Mouse (Mus musculus): Measurements from ENCODE around the gene Anapc16. TPM values are rescaled to one million over a fixed set of nuclear protein-coding genes. Genes with fewer than 3 reads are reported as not detected.

The Anapc16 gene
- total RNA-seq, 2 experiments from 2014 or later, result 60.2 to 60.8 TPM

DNA sequence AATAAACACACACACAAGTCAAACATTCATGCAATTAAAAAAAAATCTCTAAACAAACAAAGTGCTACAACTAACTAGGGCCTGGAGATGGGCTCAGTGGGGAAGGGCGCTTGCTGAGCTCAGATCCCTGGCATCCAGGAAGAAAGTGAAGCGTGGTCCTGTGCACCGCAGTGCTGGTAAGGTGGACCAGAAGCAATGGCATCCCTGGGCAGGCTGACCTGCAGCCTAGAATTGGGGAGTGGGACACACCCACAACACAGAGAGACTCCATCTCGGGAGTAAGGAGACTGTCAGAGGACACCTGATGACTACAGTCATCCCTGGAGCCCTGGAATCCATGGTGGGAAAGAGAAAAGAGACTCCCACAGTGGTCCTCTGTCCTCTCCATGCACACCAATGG lies 29.5 kb downstream of the Anapc16 start:
- intact Hi-C loops (cut with DNase I), result no loop called here
- no peak for DNase-seq

DNA sequence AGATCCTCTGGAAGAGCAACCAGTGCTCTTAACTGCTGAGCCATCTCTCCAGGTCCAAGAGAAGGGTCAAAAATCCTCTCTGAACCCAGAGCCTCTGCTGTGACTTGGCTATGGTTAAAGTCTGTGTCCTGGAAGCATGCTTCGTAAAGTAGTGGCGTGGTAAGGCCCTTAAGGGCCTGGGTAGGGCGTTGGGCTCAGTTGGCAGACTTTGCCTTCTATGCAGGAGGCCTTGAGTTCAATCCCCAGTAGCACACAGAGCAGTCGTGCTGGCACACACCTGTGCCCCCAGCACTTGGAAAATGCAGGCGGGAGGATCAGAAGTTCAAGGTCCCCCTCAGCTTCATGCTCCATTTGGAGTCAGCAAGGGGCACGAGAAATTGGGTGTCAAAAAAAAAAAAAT lies 29.9 kb downstream of the Anapc16 start:
- no peak for DNase-seq
- intact Hi-C loops (cut with DNase I), result no loop called here

DNA sequence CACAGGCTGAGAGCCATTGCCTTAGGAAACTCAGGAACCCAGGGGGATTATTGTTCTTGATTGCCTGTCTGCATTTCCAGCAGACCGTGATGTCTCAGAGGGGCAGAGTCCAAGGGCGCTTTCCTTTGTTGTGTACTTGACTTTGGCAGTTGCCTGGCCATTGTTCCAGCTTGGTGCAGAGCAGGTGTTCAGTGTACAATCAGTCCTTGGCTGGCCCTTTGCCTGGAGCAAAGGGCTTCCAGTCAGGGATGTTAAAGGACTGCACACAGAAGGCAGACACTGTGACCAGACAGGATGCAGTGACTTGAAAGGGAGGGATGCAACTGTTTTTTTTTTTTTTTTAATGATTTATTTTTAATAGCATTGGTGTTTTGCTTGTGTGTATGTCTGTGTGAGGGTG lies 30.4 kb downstream of the Anapc16 start:
- no peak for DNase-seq
- intact Hi-C loops (cut with DNase I), result no loop called here

DNA sequence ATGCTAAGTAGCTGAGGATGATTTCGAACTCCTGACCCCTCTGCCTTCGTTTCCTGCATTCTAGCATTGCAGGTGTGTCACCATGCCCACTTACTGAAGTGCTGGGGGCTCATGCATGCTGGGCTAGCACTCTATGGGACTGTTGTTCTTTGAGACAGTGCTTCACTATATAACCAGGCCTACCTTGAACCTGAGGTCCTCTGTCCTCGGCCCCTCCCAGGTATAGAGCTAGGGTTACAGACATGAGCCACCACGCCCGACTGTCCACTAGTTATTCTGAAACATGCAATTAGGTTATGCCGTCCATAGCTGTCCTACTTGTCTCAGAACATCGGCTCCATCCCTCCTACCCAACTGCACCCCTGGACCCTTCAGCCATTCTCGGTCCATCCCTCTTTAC lies 31.1 kb downstream of the Anapc16 start:
- intact Hi-C loops (cut with DNase I), result no loop called here
- DNase-seq, result no peak

DNA sequence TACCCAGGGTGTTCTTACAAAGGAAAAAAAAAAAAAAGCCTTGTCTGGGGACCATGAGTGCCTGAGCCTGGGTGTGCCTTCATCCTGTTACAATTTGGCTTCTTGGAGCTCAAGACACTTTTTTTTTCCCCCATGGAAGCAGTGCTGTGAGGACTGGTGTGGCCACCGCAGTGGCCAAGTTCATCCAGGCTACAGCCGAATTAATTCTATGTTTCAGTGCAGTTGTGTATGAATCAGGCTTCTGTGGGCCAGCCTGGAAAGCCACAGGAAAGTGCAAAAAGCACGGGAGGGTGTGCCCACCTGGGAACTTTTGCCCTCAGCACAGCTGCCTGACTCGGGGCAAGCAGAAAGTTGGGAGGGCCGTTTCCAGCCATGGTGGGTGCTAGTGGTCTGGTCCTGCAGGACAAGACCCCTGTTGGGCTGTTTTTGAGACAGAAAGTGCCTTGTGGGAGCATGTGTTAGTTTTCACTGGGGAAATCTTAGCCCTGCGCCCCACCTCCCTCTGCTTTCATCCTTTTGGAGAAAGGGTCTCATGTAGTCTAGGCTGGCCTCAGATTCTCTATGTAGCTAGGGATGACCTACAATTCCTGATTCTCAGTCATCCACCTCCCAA lies 32.4 kb downstream of the Anapc16 start:
- no peak for DNase-seq
- intact Hi-C loops (cut with DNase I), result no loop called here

DNA sequence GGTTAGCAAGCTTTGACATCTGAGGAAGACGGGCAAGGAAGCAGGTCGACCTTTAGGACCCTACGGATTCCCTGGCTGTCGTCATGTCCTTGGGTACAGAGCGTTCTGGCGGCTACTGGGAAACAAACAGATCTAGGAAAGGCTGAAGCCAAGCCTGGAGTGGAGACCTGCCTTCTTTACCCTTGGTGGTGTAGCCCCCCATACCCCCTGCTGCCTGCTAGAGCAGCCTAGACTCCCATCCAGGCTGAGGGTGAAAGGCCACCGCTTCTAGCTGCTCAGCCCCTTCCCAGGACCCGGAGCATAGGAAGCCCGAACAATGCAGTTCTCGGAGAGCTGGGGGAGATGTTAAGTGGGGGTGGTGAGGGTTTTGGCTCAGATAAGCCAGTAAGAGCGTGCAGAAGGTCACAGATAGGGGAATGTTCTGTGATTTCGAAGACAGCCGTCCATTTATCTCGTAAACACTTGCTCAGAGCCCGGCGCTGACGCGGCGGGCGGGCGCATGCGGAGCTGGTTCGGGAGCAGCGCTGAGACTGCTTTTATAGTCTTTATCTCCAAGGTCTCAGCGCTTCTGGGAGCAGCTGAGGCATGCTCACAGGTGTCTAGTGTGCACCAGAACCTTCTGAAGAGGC lies 33.0 kb downstream of the Anapc16 start:
- intact Hi-C loops (cut with DNase I), result no loop called here
- DNase-seq, result peak; percentile 65

GRCm38 (mm10) chr10:59967309-59967942 lies 35.5 kb downstream of the Anapc16 start:
- no peak for DNase-seq
- intact Hi-C loops (cut with DNase I), result no loop called here

DNA sequence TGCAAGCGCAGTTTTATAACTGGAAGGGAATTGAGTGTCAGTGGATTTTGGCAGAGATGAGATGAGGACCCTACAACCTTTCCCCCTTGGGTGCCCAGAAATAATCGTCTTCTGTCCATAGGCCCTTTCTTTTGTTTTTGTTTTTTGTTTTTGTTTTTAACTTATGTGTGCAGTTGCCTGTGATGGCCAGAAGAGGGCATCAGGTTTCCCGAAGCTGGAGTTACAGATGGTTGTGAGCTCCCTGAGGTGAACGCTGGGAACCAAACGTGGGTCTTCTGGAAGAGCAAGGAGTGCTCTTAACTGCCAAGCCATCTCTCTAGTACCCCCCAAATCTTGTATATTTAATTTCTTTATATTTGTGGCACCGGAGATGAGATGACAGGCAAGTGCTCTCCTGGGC lies 36.2 kb downstream of the Anapc16 start:
- no peak for DNase-seq
- intact Hi-C loops (cut with DNase I), result no loop called here

DNA sequence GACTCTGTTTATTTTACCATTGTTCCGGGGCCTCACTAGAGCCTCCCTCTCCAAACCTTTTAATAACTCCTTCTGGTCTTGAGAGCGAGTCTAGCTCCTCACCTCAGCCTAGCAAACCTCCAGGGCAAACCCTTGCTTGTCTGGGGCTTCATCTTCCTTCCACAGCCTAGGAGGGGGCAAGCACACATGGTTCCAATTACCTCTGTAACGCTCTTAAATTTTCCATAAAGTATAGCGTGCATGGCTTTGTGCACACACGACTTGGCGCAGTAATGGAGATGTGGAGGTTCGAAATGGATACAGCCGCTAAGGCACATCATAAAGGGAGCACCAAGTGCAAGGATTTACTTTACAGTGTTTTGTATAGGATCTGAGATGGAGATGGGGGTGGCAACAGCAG lies 37.1 kb downstream of the Anapc16 start:
- DNase-seq, result no peak
- intact Hi-C loops (cut with DNase I), result no loop called here

- intact Hi-C loops (cut with DNase I), result no loop called here
- DNase-seq, result no peak
Measured at GRCm38 (mm10) chr10:59965362-59965695, 37.6 kb downstream of the Anapc16 start.

DNA sequence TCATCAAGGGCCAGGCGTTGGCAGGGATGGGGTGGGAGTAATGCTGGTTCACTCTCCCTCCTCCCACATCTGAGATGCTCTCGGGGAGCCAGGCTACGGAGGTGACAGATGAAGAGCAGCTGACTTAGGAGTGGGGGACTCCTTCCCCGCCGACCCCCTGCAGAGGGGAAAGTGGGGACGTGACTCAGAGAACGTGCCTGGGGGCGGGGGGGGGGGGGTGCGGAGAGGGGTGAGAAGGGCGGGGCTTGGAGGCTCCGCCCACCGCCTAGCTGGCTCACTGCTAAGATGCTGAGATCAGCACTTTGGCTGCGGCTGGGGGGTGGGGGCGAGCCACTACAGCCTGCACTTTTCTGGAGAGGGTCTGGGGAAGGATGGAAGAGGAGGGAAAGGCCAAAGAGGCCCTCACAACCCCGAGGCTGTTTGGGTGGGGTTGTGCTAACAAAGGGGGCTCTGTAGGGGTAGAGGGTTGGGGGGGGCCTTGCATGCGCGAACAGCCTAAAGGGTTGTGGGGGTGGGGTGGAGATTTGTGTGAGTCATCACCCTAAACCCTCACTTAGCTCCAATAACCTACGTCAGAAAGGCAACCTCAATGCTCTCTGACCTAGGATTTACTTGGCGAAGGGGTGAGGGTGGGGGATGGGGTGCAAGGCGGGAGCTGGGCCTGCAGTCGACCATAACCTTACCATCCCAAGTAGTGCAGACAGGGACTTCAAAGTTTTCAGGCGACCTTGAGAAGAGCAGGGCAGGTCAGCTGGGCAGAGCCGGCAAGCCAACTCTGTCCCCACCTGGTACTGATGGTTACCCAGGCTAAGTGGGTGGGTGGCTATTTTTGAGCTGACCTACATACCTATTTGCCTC lies 38.2 kb downstream of the Anapc16 start:
- intact Hi-C loops (cut with DNase I), result no loop called here
- peak; percentile 67 for DNase-seq

DNA sequence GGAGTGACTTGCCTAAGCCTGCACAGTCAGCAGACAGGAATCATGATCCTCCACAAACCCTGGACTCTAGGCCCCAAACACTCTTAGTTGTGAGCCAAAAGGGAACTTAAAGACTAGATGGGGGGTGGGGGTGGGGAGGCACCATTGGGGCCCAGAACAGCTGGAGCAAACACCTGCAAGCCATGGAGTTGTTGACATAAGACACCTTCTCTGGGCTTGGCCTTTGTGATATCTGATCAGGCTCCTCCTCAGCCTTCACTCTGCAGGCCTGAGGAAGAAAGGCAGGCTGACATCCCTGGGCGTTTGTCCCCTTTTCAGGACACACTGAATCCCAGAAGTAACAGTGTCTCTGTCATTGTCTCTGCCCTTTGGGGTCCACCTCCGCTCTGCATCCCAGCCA lies 39.3 kb downstream of the Anapc16 start:
- intact Hi-C loops (cut with DNase I), result no loop called here
- DNase-seq, result no peak

DNA sequence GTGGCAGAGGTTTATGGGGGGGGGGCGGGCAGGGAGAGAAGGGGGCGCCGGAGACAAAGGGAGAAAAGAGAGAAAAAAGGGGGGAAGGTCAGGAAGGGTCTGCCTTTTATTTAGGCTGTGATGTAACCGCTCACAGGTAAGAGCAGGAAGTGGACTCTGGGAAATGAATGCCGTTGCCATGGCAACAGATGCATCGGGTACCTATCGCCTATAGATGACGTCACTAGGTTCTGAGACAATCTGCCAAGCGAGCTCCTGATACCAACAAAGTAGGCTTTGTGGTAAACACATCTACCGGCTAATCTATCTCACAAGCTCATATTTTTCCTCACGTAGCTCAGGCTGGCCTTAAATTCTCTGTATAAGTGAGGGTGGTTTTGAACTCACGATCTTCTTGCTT lies 43.4 kb downstream of the Anapc16 start:
- DNase-seq, result no peak
- intact Hi-C loops (cut with DNase I), result no loop called here

GRCm38 (mm10) chr10:59958458-59958857 lies 44.5 kb downstream of the Anapc16 start:
- DNase-seq, result peak; percentile 34
- intact Hi-C loops (cut with DNase I), result no loop called here

GRCm38 (mm10) chr10:59957171-59958149 lies 45.5 kb downstream of the Anapc16 start:
- peak; percentile 51 for DNase-seq
- intact Hi-C loops (cut with DNase I), result no loop called here

DNA sequence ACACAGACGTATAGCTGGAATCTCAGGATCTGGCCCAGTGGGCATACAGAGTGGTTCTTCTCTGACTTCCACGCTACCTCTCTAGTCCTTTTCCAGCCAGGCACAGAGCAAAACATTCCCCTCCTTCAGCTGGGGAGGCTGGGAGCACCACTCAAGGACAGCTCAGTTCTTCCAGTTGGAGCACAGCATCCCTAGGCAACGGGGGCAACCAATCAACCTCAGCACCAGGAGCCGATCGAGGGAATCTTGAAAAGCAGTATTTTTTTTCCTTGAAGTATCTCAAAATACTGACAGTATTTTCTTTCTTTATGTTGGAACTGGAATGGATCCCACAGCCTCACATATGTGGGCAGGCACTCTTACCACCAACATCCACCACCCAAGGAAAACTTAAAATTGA lies 46.3 kb downstream of the Anapc16 start:
- intact Hi-C loops (cut with DNase I), result no loop called here
- DNase-seq, result no peak

GRCm38 (mm10) chr10:59953564-59954039 lies 49.3 kb downstream of the Anapc16 start:
- intact Hi-C loops (cut with DNase I), result loop anchor here (5.0 kb wide), 1 partner anchor 56 kb away; no protein-coding TSS in a partner anchor

DNA sequence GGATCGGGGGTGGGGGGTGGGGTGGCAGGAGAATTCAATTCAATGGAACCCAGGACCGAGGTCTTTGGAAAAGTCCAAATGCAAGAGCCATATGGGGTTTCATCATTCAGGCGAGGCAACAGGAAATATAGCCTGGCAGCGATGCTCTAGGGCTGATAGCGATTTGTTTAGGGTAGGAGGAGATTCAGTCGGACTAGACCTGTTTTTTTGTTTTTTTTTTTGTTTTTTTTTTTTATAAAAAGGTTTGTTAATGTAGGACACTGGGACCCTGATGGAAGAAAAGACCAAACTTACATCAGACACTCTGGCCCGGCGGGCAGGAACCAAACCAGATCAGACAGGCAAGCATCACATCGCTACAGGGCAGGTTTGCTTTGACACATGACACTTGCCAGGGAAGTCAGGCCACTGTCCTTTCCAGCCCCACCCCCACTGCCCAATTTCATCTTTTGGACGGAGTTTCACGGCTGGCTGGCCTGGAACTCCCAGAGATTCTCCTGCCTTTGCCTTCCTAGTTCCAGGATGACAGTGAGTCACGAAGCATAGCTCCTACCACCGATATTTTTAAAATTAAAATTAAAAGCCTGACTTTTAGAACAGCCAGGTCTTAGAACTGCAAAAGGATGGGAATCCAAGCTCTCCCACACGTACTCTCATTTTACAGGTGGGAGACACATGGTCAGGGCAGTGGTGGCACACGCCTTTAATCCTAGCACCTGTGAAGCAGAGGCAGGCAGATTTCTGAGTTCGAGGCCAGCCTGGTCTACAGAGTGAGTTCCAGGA lies 50.0 kb downstream of the Anapc16 start:
- intact Hi-C loops (cut with DNase I), result loop anchor here (5.0 kb wide), 1 partner anchor 56 kb away; no protein-coding TSS in a partner anchor
- peak; percentile 56 for DNase-seq

More at GRCm38 (mm10) chr10:59953564-59954039, 49.3 kb downstream of the Anapc16 start:
- DNase-seq, result no peak

DNA sequence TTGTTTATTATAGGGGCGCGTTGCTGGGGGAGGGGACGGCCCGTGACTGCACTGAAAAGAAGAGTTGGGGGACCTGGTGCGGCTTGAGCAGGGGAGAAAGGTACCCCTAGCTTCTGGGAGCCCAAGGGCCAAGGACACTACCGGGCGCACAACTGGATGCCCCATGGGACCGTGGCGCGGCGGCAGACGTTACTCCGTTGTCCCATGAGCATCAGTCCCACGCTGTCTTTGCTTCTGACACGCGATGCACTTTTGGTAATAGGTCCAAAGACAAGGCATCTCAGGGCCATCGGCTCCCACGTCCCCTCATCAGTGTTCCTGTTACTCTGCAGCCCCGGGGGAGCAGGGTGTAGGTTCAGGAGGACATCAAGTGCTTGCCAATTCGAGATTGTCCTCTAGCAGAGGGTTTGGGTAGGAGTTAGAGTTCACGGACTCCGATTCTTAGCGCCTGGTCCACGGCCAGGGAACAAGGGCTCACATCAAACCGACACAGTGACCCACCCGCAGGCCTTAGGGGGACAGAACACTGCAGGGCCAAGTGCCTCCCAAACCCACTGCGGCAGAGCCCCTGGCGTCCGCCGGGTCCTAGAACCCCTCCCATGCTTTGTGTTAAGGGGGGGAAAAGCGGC lies 50.7 kb downstream of the Anapc16 start:
- intact Hi-C loops (cut with DNase I), result loop anchor here (5.0 kb wide), 1 partner anchor 55 kb away; no protein-coding TSS in a partner anchor

More for the DNA sequence above, 50.7 kb downstream of the Anapc16 start:
- peak; percentile 79 for DNase-seq
